Mouse (Mus musculus): ENCODE measurements at regions not wholly inside any gene's neighbourhood (a gene's known extent, or its start where the extent isn't known, plus 50 kb on each side); places are given as distances from the start of the nearest gene placed in this dataset.

- H3K27me3 ChIP-seq (ENCODE audit: control insufficient read depth, insufficient read depth, insufficient read length): no peaks in the 10 kb centered on the region
- no peak for TF ChIP-seq MYOG (IDR thresholded peaks at IDR 0.05; ENCODE audit: control insufficient read depth in 1 of 3, insufficient read depth in 1 of 3, insufficient read length in 2 of 3, low read depth in 2 of 3)
- TF ChIP-seq TCF12 (IDR thresholded peaks at IDR 0.05; ENCODE audit: insufficient read depth, poor library complexity, severe bottlenecking): no peak
- no peak for TF ChIP-seq REST (IDR thresholded peaks at IDR 0.05; ENCODE audit: insufficient read depth, insufficient read length)
- TF ChIP-seq SRF (IDR thresholded peaks at IDR 0.05; ENCODE audit: control insufficient read depth, insufficient read length, low read depth): no peak
- H3K79me2 ChIP-seq (ENCODE audit: control insufficient read depth, insufficient read depth): peaks cover 94% of the 10 kb centered on the region
- H3K36me3 ChIP-seq (ENCODE audit: control insufficient read depth, insufficient read depth): peaks cover 5% of the 10 kb centered on the region
- no peak overlapping the region for H3K4me3 ChIP-seq
- H3K4me2 ChIP-seq (ENCODE audit: low read depth): no peak overlapping the region
- H3ac ChIP-seq (ENCODE audit: control insufficient read depth, insufficient read length): no peak overlapping the region
Measured at GRCm38 (mm10) chr15:62046276-62046675, 1123.5 kb upstream of the A1bg start.

- TF ChIP-seq TCF3 (IDR thresholded peaks at IDR 0.05; ENCODE audit: insufficient read length, low read depth): no peak
- no peak for TF ChIP-seq USF1 (IDR thresholded peaks at IDR 0.05; ENCODE audit: low read depth)
- no peak for TF ChIP-seq MYOD1 (IDR thresholded peaks at IDR 0.05; ENCODE audit: control insufficient read depth in 1 of 3, insufficient read length in 2 of 3, low read depth in 2 of 3)
- no peak for TF ChIP-seq CEBPB (IDR thresholded peaks at IDR 0.05; ENCODE audit: insufficient read depth, poor library complexity, severe bottlenecking)
- TF ChIP-seq REST (IDR thresholded peaks at IDR 0.05; ENCODE audit: insufficient read depth, insufficient read length): no peak
- no peak for TF ChIP-seq POLR2A (IDR thresholded peaks at IDR 0.05; ENCODE audit: insufficient read length, low read depth)
- no peak for TF ChIP-seq POLR2AphosphoS2 (IDR thresholded peaks at IDR 0.05; ENCODE audit: insufficient read length, low read depth)
- no peak for TF ChIP-seq MYOG (IDR thresholded peaks at IDR 0.05; ENCODE audit: control insufficient read depth in 1 of 3, insufficient read depth in 1 of 3, insufficient read length in 2 of 3, low read depth in 2 of 3)
- TF ChIP-seq E2F4 (IDR thresholded peaks at IDR 0.05; ENCODE audit: insufficient read depth): no peak
- TF ChIP-seq TCF12 (IDR thresholded peaks at IDR 0.05; ENCODE audit: insufficient read depth, poor library complexity, severe bottlenecking): no peak
- TF ChIP-seq MAX (IDR thresholded peaks at IDR 0.05; ENCODE audit: low read depth): no peak
- no peak for TF ChIP-seq SRF (IDR thresholded peaks at IDR 0.05; ENCODE audit: control insufficient read depth, insufficient read length, low read depth)
- H3K4me3 ChIP-seq: no peak overlapping the region
- no peaks in the 10 kb centered on the region for H3K27me3 ChIP-seq (ENCODE audit: control insufficient read depth, insufficient read depth, insufficient read length)
- H3K4me2 ChIP-seq (ENCODE audit: low read depth): peak overlapping the region; percentile 87
- no peaks in the 10 kb centered on the region for H3K36me3 ChIP-seq (ENCODE audit: control insufficient read depth, insufficient read depth)
- peaks cover 94% of the 10 kb centered on the region for H3K79me2 ChIP-seq (ENCODE audit: control insufficient read depth, insufficient read depth)
- no peak overlapping the region for H3ac ChIP-seq (ENCODE audit: control insufficient read depth, insufficient read length)
Measured at GRCm38 (mm10) chr15:62044654-62045335, 1122.0 kb upstream of the A1bg start.

GRCm38 (mm10) chr15:62043617-62044392 lies 1121.0 kb upstream of the A1bg start:
- no peak overlapping the region for H3ac ChIP-seq (ENCODE audit: control insufficient read depth, insufficient read length)
- no peaks in the 10 kb centered on the region for H3K36me3 ChIP-seq (ENCODE audit: control insufficient read depth, insufficient read depth)
- no peak overlapping the region for H3K4me3 ChIP-seq
- H3K4me2 ChIP-seq (ENCODE audit: low read depth): peak overlapping the region; percentile 87
- no peaks in the 10 kb centered on the region for H3K27me3 ChIP-seq (ENCODE audit: control insufficient read depth, insufficient read depth, insufficient read length)
- peaks cover 94% of the 10 kb centered on the region for H3K79me2 ChIP-seq (ENCODE audit: control insufficient read depth, insufficient read depth)
- TF ChIP-seq REST (IDR thresholded peaks at IDR 0.05; ENCODE audit: insufficient read depth, insufficient read length): no peak
- no peak for TF ChIP-seq E2F4 (IDR thresholded peaks at IDR 0.05; ENCODE audit: insufficient read depth)
- TF ChIP-seq MAX (IDR thresholded peaks at IDR 0.05; ENCODE audit: low read depth): peak; percentile 89
- peak in 2 of 3 experiments; percentile 13 to 19 for TF ChIP-seq MYOG (IDR thresholded peaks at IDR 0.05; ENCODE audit: control insufficient read depth in 1 of 3, insufficient read depth in 1 of 3, insufficient read length in 2 of 3, low read depth in 2 of 3)
- TF ChIP-seq MYOD1 (IDR thresholded peaks at IDR 0.05; ENCODE audit: control insufficient read depth in 1 of 3, insufficient read length in 2 of 3, low read depth in 2 of 3): peak; percentile 56 to 76 (median 74)
- peak; percentile 65 for TF ChIP-seq POLR2AphosphoS2 (IDR thresholded peaks at IDR 0.05; ENCODE audit: insufficient read length, low read depth)

GRCm38 (mm10) chr15:62042924-62043504 lies 1120.2 kb upstream of the A1bg start:
- TF ChIP-seq E2F4 (IDR thresholded peaks at IDR 0.05; ENCODE audit: insufficient read depth): no peak
- no peak for TF ChIP-seq MYOD1 (IDR thresholded peaks at IDR 0.05; ENCODE audit: control insufficient read depth in 1 of 3, insufficient read length in 2 of 3, low read depth in 2 of 3)
- no peak for TF ChIP-seq SRF (IDR thresholded peaks at IDR 0.05; ENCODE audit: control insufficient read depth, insufficient read length, low read depth)
- TF ChIP-seq USF1 (IDR thresholded peaks at IDR 0.05; ENCODE audit: low read depth): no peak
- TF ChIP-seq CEBPB (IDR thresholded peaks at IDR 0.05; ENCODE audit: insufficient read depth, poor library complexity, severe bottlenecking): no peak
- no peak for TF ChIP-seq REST (IDR thresholded peaks at IDR 0.05; ENCODE audit: insufficient read depth, insufficient read length)
- no peak for TF ChIP-seq POLR2A (IDR thresholded peaks at IDR 0.05; ENCODE audit: insufficient read length, low read depth)
- TF ChIP-seq TCF3 (IDR thresholded peaks at IDR 0.05; ENCODE audit: insufficient read length, low read depth): no peak
- no peak for TF ChIP-seq MAX (IDR thresholded peaks at IDR 0.05; ENCODE audit: low read depth)
- no peak for TF ChIP-seq MYOG (IDR thresholded peaks at IDR 0.05; ENCODE audit: control insufficient read depth in 1 of 3, insufficient read depth in 1 of 3, insufficient read length in 2 of 3, low read depth in 2 of 3)
- TF ChIP-seq TCF12 (IDR thresholded peaks at IDR 0.05; ENCODE audit: insufficient read depth, poor library complexity, severe bottlenecking): no peak
- TF ChIP-seq POLR2AphosphoS2 (IDR thresholded peaks at IDR 0.05; ENCODE audit: insufficient read length, low read depth): no peak
- no peaks in the 10 kb centered on the region for H3K36me3 ChIP-seq (ENCODE audit: control insufficient read depth, insufficient read depth)
- H3ac ChIP-seq (ENCODE audit: control insufficient read depth, insufficient read length): no peak overlapping the region
- H3K4me2 ChIP-seq (ENCODE audit: low read depth): peak overlapping the region; percentile 87
- H3K4me3 ChIP-seq: no peak overlapping the region
- no peaks in the 10 kb centered on the region for H3K27me3 ChIP-seq (ENCODE audit: control insufficient read depth, insufficient read depth, insufficient read length)
- peaks cover 94% of the 10 kb centered on the region for H3K79me2 ChIP-seq (ENCODE audit: control insufficient read depth, insufficient read depth)
